Mouse (Mus musculus): ENCODE measurements at regions not wholly inside any gene's neighbourhood (a gene's known extent, or its start where the extent isn't known, plus 50 kb on each side); places are given as distances from the start of the nearest gene placed in this dataset.

- TF ChIP-seq CTCF (IDR thresholded peaks at IDR 0.05; ENCODE audit: borderline replicate concordance, control insufficient read depth, extremely low read depth, insufficient read depth, low read length, poor library complexity) (no peak), POLR2A (IDR thresholded peaks at IDR 0.05; ENCODE audit: control insufficient read depth, extremely low read depth, insufficient read depth, low read length, poor library complexity) (no peak)
Measured at GRCm38 (mm10) chr13:41899837-41900463, 52.5 kb upstream of the Adtrp start.

Data from thymus, adult 2 months (tissue).